Mouse (Mus musculus): ENCODE measurements around the gene Gramd2.

DNA sequence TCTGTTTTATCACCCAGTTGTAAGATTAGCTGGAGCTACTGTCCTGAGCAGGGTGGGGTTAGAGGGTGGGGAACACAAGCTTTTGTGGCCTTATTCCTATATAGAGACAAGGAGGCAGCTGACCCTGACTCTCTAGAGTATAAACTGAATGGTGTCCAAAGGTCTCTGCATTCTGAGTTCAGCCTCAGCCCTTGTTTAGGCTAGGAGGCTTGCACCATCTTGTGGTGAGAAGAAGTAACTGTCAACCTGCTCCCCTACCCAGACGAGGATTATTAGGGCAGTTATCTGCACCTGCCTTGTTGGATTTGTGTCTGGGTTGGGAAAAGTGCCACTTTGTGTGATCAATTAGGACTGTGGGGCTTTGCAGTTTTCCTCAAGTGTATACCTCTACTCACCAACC is 1.6 kb upstream of the Gramd2 start:
- TF ChIP-seq POLR2A (IDR thresholded peaks at IDR 0.05; ENCODE audit: insufficient read depth, low read length) = no peak
- TF ChIP-seq CTCF (IDR thresholded peaks at IDR 0.05; ENCODE audit: low read depth, low read length) = no peak
- no peak for TF ChIP-seq EP300 (IDR thresholded peaks at IDR 0.05; ENCODE audit: insufficient read depth, low read depth, low read length)
